Mouse (Mus musculus) hindbrain, embryonic 14.5 days (tissue): ENCODE measurements around the gene Tmem14c. TPM values are rescaled to one million over a fixed set of nuclear protein-coding genes. Genes with fewer than 3 reads are reported as not detected.

ENCODE experiments used
- ATAC-seq: fragments of 200-750 bp; cut with Nextera tagmentation; 2 replicates; pipeline ENCODE4 v1.8.0; 2017; ENCODE audit warnings: moderate number of reproducible peaks, mild to moderate bottlenecking, moderate TSS enrichment, moderate library complexity; ENCODE audit not compliant: low FRiP score
- DNase-seq: peaks from one replicate; pipeline ENCODE4 v3.0.0-alpha.2; 2015; ENCODE audit warnings: low spot score
- H3K27ac ChIP-seq: fragments of 300-500 bp; sonication (generic); 2 replicates; pipeline ENCODE4 v1.5.1; 2014; ENCODE audit warnings: mild to moderate bottlenecking, moderate library complexity
- H3K27me3 ChIP-seq: fragments of 300-500 bp; sonication (generic); 2 replicates; pipeline ENCODE4 v1.6.1; 2014; ENCODE audit warnings: mild to moderate bottlenecking, low read length, mixed read lengths; ENCODE audit not compliant: control insufficient read depth, insufficient read depth
- H3K36me3 ChIP-seq: fragments of 300-500 bp; sonication (generic); replicated peaks from 2 replicates; pipeline ENCODE4 v1.6.1; 2014; ENCODE audit not compliant: control insufficient read depth, insufficient read depth
- H3K4me1 ChIP-seq: fragments of 300-500 bp; sonication (generic); replicated peaks from 2 replicates; pipeline ENCODE4 v1.6.1; 2014; ENCODE audit warnings: antibody characterized with exemption, low read length, mixed read lengths; ENCODE audit not compliant: control insufficient read depth, insufficient read depth
- H3K4me2 ChIP-seq: fragments of 300-500 bp; sonication (generic); replicated peaks from 2 replicates; pipeline ENCODE4 v1.6.1; 2014; ENCODE audit warnings: mild to moderate bottlenecking, moderate library complexity
- H3K4me3 ChIP-seq: fragments of 300-500 bp; sonication (generic); replicated peaks from 2 replicates; pipeline ENCODE4 v1.5.1; 2014; ENCODE audit warnings: mild to moderate bottlenecking, low read length
- H3K9ac ChIP-seq: fragments of 300-500 bp; sonication (generic); 2 replicates; pipeline ENCODE4 v1.6.1; 2014
- H3K9me3 ChIP-seq: fragments of 300-500 bp; sonication (generic); 2 replicates; pipeline ENCODE4 v1.6.1; 2016; ENCODE audit warnings: low read length; ENCODE audit not compliant: control insufficient read depth
- WGBS: fragments of 180-500 bp; shearing (Covaris S2); extraction: QIAGEN DNeasy Blood & Tissue Kit; methylation state at CpG from one replicate; pipeline ENCODE4 v1.1.7; 2014; 5-methylcytosine and 5-hydroxymethylcytosine counted together
- polyA plus RNA-seq: library from polyadenylated mRNA; unstranded; fragments of >200 nt; fragmentation: Nextera tagmentation; extraction: Ambion mirVana; gene quantifications from 2 replicates; pipeline ENCODE4 v1.2.1, GENCODE M21; 2014

Gene Tmem14c
- 136 and 147 TPM in 2 replicates for polyA plus RNA-seq

GRCm38 (mm10) chr13:41015829-41016634 is at the start of gene Tmem14c:
TSS of gene Tmem14c (plus strand) at chr13:41016292.
- WGBS = under 1% methylated on average over 43 of the region's 43 CpGs
- H3K4me1 ChIP-seq = peaks cover 15% of the 10 kb centered on the region
- H3K36me3 ChIP-seq = peaks cover 34% of the 10 kb centered on the region
- peak within 1 kb of the TSS; percentile 56 for H3K4me3 ChIP-seq
- H3K9me3 ChIP-seq = no peaks in the 10 kb centered on the region
- DNase-seq (peak; percentile 89), ATAC-seq (peak; percentile 99)
- peak within 1 kb of the TSS; percentile 66 for H3K4me2 ChIP-seq
- H3K27ac ChIP-seq = peak within 1 kb of the TSS; percentile 84
- no peaks in the 10 kb centered on the region for H3K27me3 ChIP-seq
- peak within 1 kb of the TSS; percentile 61 for H3K9ac ChIP-seq

- no peak overlapping the region for H3K27ac ChIP-seq
- H3K27me3 ChIP-seq = no peaks in the 10 kb centered on the region
- no peaks in the 10 kb centered on the region for H3K9me3 ChIP-seq
- H3K36me3 ChIP-seq = no peaks in the 10 kb centered on the region
- no peak overlapping the region for H3K9ac ChIP-seq
- no peak overlapping the region for H3K4me3 ChIP-seq
- 92% methylated on average over 10 of the region's 10 CpGs for WGBS
- no peaks in the 10 kb centered on the region for H3K4me1 ChIP-seq
- H3K4me2 ChIP-seq = no peak overlapping the region
- ATAC-seq (no peak), DNase-seq (no peak)
Observed at GRCm38 (mm10) chr13:40967609-40968008, 48.5 kb upstream of the Tmem14c start.

- H3K4me1 ChIP-seq = no peaks in the 10 kb centered on the region
- no peaks in the 10 kb centered on the region for H3K27me3 ChIP-seq
- DNase-seq (no peak), ATAC-seq (no peak)
- WGBS = 86% methylated on average over 5 of the region's 5 CpGs
- no peaks in the 10 kb centered on the region for H3K9me3 ChIP-seq
- no peak overlapping the region for H3K27ac ChIP-seq
- H3K4me2 ChIP-seq = no peak overlapping the region
- no peaks in the 10 kb centered on the region for H3K36me3 ChIP-seq
- no peak overlapping the region for H3K4me3 ChIP-seq
- H3K9ac ChIP-seq = no peak overlapping the region
Observed at GRCm38 (mm10) chr13:40968564-40968963, 47.5 kb upstream of the Tmem14c start.

GRCm38 (mm10) chr13:40969761-40970390 is 46.2 kb upstream of the Tmem14c start:
- H3K4me1 ChIP-seq = no peaks in the 10 kb centered on the region
- no peak overlapping the region for H3K4me2 ChIP-seq
- no peaks in the 10 kb centered on the region for H3K36me3 ChIP-seq
- ATAC-seq (no peak), DNase-seq (no peak)
- no peak overlapping the region for H3K9ac ChIP-seq
- H3K4me3 ChIP-seq = no peak overlapping the region
- H3K9me3 ChIP-seq = no peaks in the 10 kb centered on the region
- 90% methylated on average over 4 of the region's 4 CpGs for WGBS
- H3K27ac ChIP-seq = no peak overlapping the region
- H3K27me3 ChIP-seq = no peaks in the 10 kb centered on the region

GRCm38 (mm10) chr13:40971261-40971660 is 44.8 kb upstream of the Tmem14c start:
- Histone ChIP-seq H3K9ac (no peak overlapping the region), H3K9me3 (no peaks in the 10 kb centered on the region), H3K4me3 (no peak overlapping the region), H3K4me1 (no peaks in the 10 kb centered on the region), H3K4me2 (no peak overlapping the region), H3K36me3 (no peaks in the 10 kb centered on the region), H3K27me3 (no peaks in the 10 kb centered on the region), H3K27ac (no peak overlapping the region)
- no peak for ATAC-seq
- WGBS = 90% methylated on average over 5 of the region's 5 CpGs
- DNase-seq = no peak

- Histone ChIP-seq H3K27me3 (no peaks in the 10 kb centered on the region), H3K9ac (no peak overlapping the region), H3K36me3 (no peaks in the 10 kb centered on the region), H3K4me1 (no peaks in the 10 kb centered on the region), H3K4me3 (no peak overlapping the region), H3K4me2 (no peak overlapping the region), H3K27ac (no peak overlapping the region), H3K9me3 (no peaks in the 10 kb centered on the region)
- ATAC-seq = no peak
- no peak for DNase-seq
- 86% methylated on average over 2 of the region's 2 CpGs for WGBS
Observed at GRCm38 (mm10) chr13:40971831-40972230, 44.3 kb upstream of the Tmem14c start.

- H3K4me3 ChIP-seq = no peak overlapping the region
- no peak for DNase-seq
- 91% methylated on average over 5 of the region's 5 CpGs for WGBS
- H3K27me3 ChIP-seq = no peaks in the 10 kb centered on the region
- no peak for ATAC-seq
- H3K9ac ChIP-seq = no peak overlapping the region
- no peaks in the 10 kb centered on the region for H3K36me3 ChIP-seq
- no peak overlapping the region for H3K4me2 ChIP-seq
- H3K27ac ChIP-seq = no peak overlapping the region
- no peaks in the 10 kb centered on the region for H3K9me3 ChIP-seq
- no peaks in the 10 kb centered on the region for H3K4me1 ChIP-seq
Observed at GRCm38 (mm10) chr13:40972976-40973375, 43.1 kb upstream of the Tmem14c start.

- DNase-seq (no peak), ATAC-seq (no peak)
- 10% methylated on average over 7 of the region's 7 CpGs for WGBS
- Histone ChIP-seq H3K4me1 (no peaks in the 10 kb centered on the region), H3K9ac (no peak overlapping the region), H3K4me3 (no peak overlapping the region), H3K36me3 (no peaks in the 10 kb centered on the region), H3K27ac (no peak overlapping the region), H3K9me3 (no peaks in the 10 kb centered on the region), H3K4me2 (no peak overlapping the region), H3K27me3 (no peaks in the 10 kb centered on the region)
Observed at GRCm38 (mm10) chr13:40977609-40978008, 38.5 kb upstream of the Tmem14c start.

- no peak overlapping the region for H3K4me3 ChIP-seq
- 83% methylated on average over 4 of the region's 4 CpGs for WGBS
- no peaks in the 10 kb centered on the region for H3K27me3 ChIP-seq
- H3K36me3 ChIP-seq = no peaks in the 10 kb centered on the region
- H3K9ac ChIP-seq = no peak overlapping the region
- no peak overlapping the region for H3K27ac ChIP-seq
- no peaks in the 10 kb centered on the region for H3K9me3 ChIP-seq
- no peak for DNase-seq
- no peaks in the 10 kb centered on the region for H3K4me1 ChIP-seq
- H3K4me2 ChIP-seq = no peak overlapping the region
- ATAC-seq = no peak
Observed at GRCm38 (mm10) chr13:40978652-40979051, 37.4 kb upstream of the Tmem14c start.
